Mouse (Mus musculus) embryonic facial prominence, embryonic 11.5 days (tissue): Measurements from ENCODE around the gene Zfp513. TPM values are rescaled to one million over a fixed set of nuclear protein-coding genes. Genes with fewer than 3 reads are reported as not detected.

Source experiments
- ATAC-seq: fragments of 200-750 bp; cut with Nextera tagmentation; replicated peaks from 2 replicates; pipeline ENCODE4 v1.8.0; 2017; ENCODE audit warnings: low read depth; ENCODE audit not compliant: insufficient number of reproducible peaks, low FRiP score, low TSS enrichment
- DNase-seq: peaks from one replicate; pipeline ENCODE4 v3.0.0-alpha.2; 2015; ENCODE audit warnings: low spot score
- H3K27ac ChIP-seq: fragments of 300-500 bp; sonication (generic); replicated peaks from 2 replicates; pipeline ENCODE4 v1.5.1; 2014; ENCODE audit warnings: mild to moderate bottlenecking, low read depth, low read length, control low read depth
- H3K27me3 ChIP-seq: fragments of 300-500 bp; sonication (generic); 2 replicates; pipeline ENCODE4 v1.6.1; 2014; ENCODE audit warnings: mild to moderate bottlenecking, low read length, moderate library complexity, mixed read lengths; ENCODE audit not compliant: control insufficient read depth, insufficient read depth
- H3K36me3 ChIP-seq: fragments of 300-500 bp; sonication (generic); replicated peaks from 2 replicates; pipeline ENCODE4 v1.6.1; 2014; ENCODE audit warnings: low read depth, mild to moderate bottlenecking, low read length, moderate library complexity, mixed read lengths; ENCODE audit not compliant: control insufficient read depth, insufficient read depth
- H3K4me1 ChIP-seq: fragments of 300-500 bp; sonication (generic); 2 replicates; pipeline ENCODE4 v1.6.1; 2014; ENCODE audit warnings: low read length, mixed read lengths; ENCODE audit not compliant: control insufficient read depth, insufficient read depth
- H3K4me2 ChIP-seq: fragments of 300-500 bp; sonication (generic); 2 replicates; pipeline ENCODE4 v1.6.1; 2014; ENCODE audit warnings: low read depth, mild to moderate bottlenecking, control low read depth, low read length, moderate library complexity
- H3K4me3 ChIP-seq: fragments of 300-500 bp; sonication (generic); 2 replicates; pipeline ENCODE4 v1.5.1; 2014; ENCODE audit warnings: low read depth, low read length, control low read depth
- H3K9ac ChIP-seq: fragments of 300-500 bp; sonication (generic); replicated peaks from 2 replicates; pipeline ENCODE4 v1.6.1; 2014; ENCODE audit warnings: mild to moderate bottlenecking, control low read depth, low read length
- H3K9me3 ChIP-seq: fragments of 300-500 bp; sonication (generic); replicated peaks from 2 replicates; pipeline ENCODE4 v1.6.1; 2016; ENCODE audit warnings: mild to moderate bottlenecking, low read length, inconsistent platforms, mixed read lengths; ENCODE audit not compliant: control insufficient read depth
- WGBS: fragments of 180-500 bp; shearing (Covaris S2); extraction: QIAGEN DNeasy Blood & Tissue Kit; methylation state at CpG from one replicate; pipeline ENCODE4 v1.1.7; 2014; 5-methylcytosine and 5-hydroxymethylcytosine counted together
- polyA plus RNA-seq: library from polyadenylated mRNA; unstranded; fragments of >200 nt; fragmentation: Nextera tagmentation; extraction: Ambion mirVana; gene quantifications from 2 replicates; pipeline ENCODE4 v1.2.1, GENCODE M21; 2014

Zfp513 gene
- polyA plus RNA-seq, 1 experiment from 2014 or later: 4.0 TPM

- WGBS: under 1% methylated on average over 48 of the region's 48 CpGs
- H3K36me3 ChIP-seq: peaks cover 18% of the 10 kb centered on the region
- peak within 1 kb of the TSS; percentile 75 for H3K4me3 ChIP-seq
- peak within 1 kb of the TSS; percentile 86 for H3K9ac ChIP-seq
- H3K9me3 ChIP-seq: no peaks in the 10 kb centered on the region
- peak within 1 kb of the TSS; percentile 31 for H3K27ac ChIP-seq
- H3K4me2 ChIP-seq: peak within 1 kb of the TSS; percentile 70
- DNase-seq (peak; percentile 99), ATAC-seq (peak; percentile 96)
- H3K4me1 ChIP-seq: 0 out of 2 replicates have a peak, but pooled peaks cover 2% of the 10 kb centered on the region
- no peaks in the 10 kb centered on the region for H3K27me3 ChIP-seq
Measured at GRCm38 (mm10) chr5:31192939-31193630, 9.0 kb downstream of the Zfp513 start, which contains the start of the genes Snx17 and Eif2b4. Gene Snx17 (plus strand): TSS chr5:31193227. Gene Eif2b4 (minus strand): TSS chr5:31193430.

- peak overlapping the region; percentile 31 for H3K27ac ChIP-seq
- 14% methylated on average over 42 of the region's 42 CpGs for WGBS
- ATAC-seq (peak; percentile 51), DNase-seq (peak; percentile 62)
- 0 out of 2 replicates have a peak, but pooled peaks cover 2% of the 10 kb centered on the region for H3K4me1 ChIP-seq
- H3K36me3 ChIP-seq: peaks cover 13% of the 10 kb centered on the region
- peak overlapping the region; percentile 80 for H3K9ac ChIP-seq
- peak overlapping the region; percentile 70 for H3K4me2 ChIP-seq
- no peaks in the 10 kb centered on the region for H3K9me3 ChIP-seq
- H3K27me3 ChIP-seq: no peaks in the 10 kb centered on the region
- peak overlapping the region; percentile 75 for H3K4me3 ChIP-seq
Measured at GRCm38 (mm10) chr5:31192045-31192938, 9.8 kb downstream of the Zfp513 start.

- Histone ChIP-seq H3K4me3 (no peak overlapping the region), H3K9ac (no peak overlapping the region), H3K9me3 (no peaks in the 10 kb centered on the region), H3K36me3 (peaks cover 4% of the 10 kb centered on the region), H3K27ac (no peak overlapping the region), H3K4me2 (no peak overlapping the region), H3K27me3 (no peaks in the 10 kb centered on the region), H3K4me1 (0 out of 2 replicates have a peak, but pooled peaks cover 2% of the 10 kb centered on the region)
- no peak for DNase-seq
- WGBS: 92% methylated on average over 9 of the region's 9 CpGs
- ATAC-seq: no peak
Measured at GRCm38 (mm10) chr5:31190201-31190600, 11.9 kb downstream of the Zfp513 start.

GRCm38 (mm10) chr5:31188223-31188840, 13.8 kb downstream of the Zfp513 start:
- 74% methylated on average over 4 of the region's 4 CpGs for WGBS
- H3K4me3 ChIP-seq: no peak overlapping the region
- no peak for ATAC-seq
- DNase-seq: peak; percentile 33
- H3K9me3 ChIP-seq: no peaks in the 10 kb centered on the region
- peaks cover 4% of the 10 kb centered on the region for H3K36me3 ChIP-seq
- no peak overlapping the region for H3K9ac ChIP-seq
- no peak overlapping the region for H3K4me2 ChIP-seq
- H3K27me3 ChIP-seq: no peaks in the 10 kb centered on the region
- H3K4me1 ChIP-seq: 0 out of 2 replicates have a peak, but pooled peaks cover 2% of the 10 kb centered on the region
- no peak overlapping the region for H3K27ac ChIP-seq

GRCm38 (mm10) chr5:31183678-31184077, 18.4 kb downstream of the Zfp513 start:
- Histone ChIP-seq H3K4me3 (no peak overlapping the region), H3K27me3 (no peaks in the 10 kb centered on the region), H3K9ac (no peak overlapping the region), H3K4me1 (no peaks in the 10 kb centered on the region), H3K36me3 (peaks cover 4% of the 10 kb centered on the region), H3K27ac (no peak overlapping the region), H3K4me2 (no peak overlapping the region), H3K9me3 (no peaks in the 10 kb centered on the region)
- 67% methylated on average over 4 of the region's 4 CpGs for WGBS
- DNase-seq (no peak), ATAC-seq (no peak)

- no peak overlapping the region for H3K27ac ChIP-seq
- H3K4me2 ChIP-seq: no peak overlapping the region
- no peak overlapping the region for H3K4me3 ChIP-seq
- DNase-seq: no peak
- no peak for ATAC-seq
- no peaks in the 10 kb centered on the region for H3K27me3 ChIP-seq
- H3K9me3 ChIP-seq: no peaks in the 10 kb centered on the region
- no peak overlapping the region for H3K9ac ChIP-seq
- WGBS: 94% methylated on average over 9 of the region's 9 CpGs
- H3K4me1 ChIP-seq: no peaks in the 10 kb centered on the region
- H3K36me3 ChIP-seq: no peaks in the 10 kb centered on the region
Measured at GRCm38 (mm10) chr5:31181183-31181770, 20.8 kb downstream of the Zfp513 start.

GRCm38 (mm10) chr5:31179766-31180630, 22.1 kb downstream of the Zfp513 start, which contains the start of the genes Gm29609 and Gtf3c2:
Gene Gm29609 (minus strand): TSS chr5:31179911.
Gene Gtf3c2 (minus strand): TSS chr5:31180144.
- WGBS: under 1% methylated on average over 59 of the region's 59 CpGs
- Histone ChIP-seq H3K9ac (peak within 1 kb of the TSS; percentile 73), H3K9me3 (no peaks in the 10 kb centered on the region), H3K27me3 (no peaks in the 10 kb centered on the region), H3K4me1 (no peaks in the 10 kb centered on the region), H3K27ac (peak within 1 kb of the TSS; percentile 90), H3K36me3 (no peaks in the 10 kb centered on the region), H3K4me3 (peak within 1 kb of the TSS; percentile 75), H3K4me2 (peak within 1 kb of the TSS; percentile 77)
- peak; percentile 95 for ATAC-seq
- peak; percentile 98 for DNase-seq
